Mouse (Mus musculus) lung, postnatal 25 days (tissue): Measurements from ENCODE around the gene Mylip.
A peak's percentile ranks its signal among the peaks of the same experiment; 100 is the strongest.

Source experiments
- DNase-seq: peaks from one replicate; pipeline ENCODE4 v3.0.0; 2022; ENCODE audit warnings: low spot score

Gene Mylip

DNA sequence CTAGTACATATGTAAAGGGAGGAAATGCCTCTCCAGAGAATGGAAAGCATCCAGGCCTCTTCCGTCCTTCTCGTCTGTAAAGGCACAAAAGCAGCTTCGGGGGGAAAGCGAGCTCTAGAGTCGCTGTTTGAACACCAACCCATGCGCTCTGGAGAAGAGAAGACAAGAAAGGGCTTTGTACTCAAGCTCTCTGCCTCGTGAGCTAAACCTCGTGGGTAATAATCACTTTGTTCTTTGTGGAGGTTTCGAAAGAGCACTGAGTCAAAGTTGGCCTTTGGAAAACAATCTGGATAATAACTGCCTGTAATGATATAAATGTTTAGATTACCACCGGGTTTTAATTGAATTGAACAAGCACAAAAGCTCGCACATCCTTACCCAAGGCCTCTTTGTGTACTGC, 39.7 kb downstream of the Mylip start:
- no peak for DNase-seq

DNA sequence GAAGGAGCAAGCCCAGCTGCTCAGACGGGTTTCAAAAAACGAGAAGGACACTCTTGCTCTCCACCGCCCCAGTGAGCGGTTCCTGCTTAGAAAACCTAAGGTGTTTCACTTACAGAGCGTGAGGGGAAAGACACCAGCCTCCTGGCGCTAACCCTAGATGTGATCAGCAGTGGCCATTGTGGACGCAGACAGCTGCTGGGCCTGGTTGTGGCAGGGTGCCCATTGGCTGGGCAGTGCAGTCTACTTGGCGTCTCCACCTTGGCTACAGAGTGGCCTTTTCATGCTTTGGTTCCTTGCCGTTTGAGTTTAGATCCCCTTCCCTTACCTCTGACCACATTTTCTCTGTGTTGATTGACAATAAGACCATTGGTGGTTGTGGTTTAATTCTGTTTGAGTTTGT, 47.6 kb downstream of the Mylip start:
- no peak for DNase-seq

DNA sequence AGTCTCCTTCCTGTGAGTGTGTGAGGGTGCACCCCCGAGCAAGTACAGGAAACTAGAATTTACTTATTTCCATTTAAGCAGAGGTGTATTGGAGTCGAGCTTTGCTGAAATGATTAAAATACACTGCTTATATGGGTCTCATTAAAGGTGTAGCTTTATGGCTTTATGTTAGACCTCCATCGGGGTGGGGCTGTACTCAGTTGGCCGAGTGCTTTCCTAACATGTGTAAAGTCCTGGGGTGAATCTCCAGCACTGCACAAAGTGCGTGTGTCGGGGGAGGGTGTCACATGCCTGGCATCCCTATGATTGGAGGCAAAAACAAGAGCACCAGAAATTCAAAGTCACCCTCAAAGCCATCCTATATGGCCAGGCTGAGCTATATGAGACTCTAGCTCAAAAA, 49.3 kb downstream of the Mylip start:
- DNase-seq, result no peak

DNA sequence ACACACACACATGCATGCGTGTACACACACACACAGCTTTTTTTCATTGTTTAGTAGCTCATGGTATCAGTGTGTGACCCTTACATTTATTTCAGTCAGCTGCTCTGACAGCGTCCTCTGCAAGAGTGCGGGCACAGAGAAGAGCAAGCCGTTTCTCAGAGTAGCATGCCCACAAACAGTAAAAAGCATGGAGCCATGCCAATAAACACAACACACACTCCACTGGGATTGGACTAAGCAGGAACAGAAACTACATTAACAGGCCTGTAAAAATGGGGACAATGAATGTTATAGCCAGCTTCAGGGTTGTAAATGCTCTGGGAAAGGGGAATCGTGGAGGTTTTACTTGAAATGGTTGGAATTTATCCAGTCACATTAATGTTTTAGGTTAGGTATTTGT, 50.7 kb downstream of the Mylip start:
- no peak for DNase-seq

DNA sequence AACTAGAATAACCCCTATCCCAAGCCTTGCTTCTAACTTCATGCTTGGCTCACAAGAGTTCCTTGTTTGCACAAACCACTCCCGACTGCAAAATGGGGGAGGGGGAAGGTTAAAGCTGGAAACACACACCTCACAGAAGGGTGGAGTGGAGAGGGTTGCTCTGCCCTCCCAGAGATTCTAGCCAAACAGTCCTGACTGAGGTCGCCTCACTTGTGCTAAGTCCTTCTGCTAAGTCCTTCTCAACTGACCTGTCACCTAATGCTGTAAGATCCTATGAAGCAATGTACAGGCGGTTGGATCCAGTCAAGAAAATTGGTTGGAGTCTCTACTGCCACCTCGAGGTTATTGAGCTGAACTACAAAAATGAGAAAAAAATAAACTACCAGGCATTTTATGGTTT, 52.9 kb downstream of the Mylip start:
- DNase-seq, result peak; percentile 72

DNA sequence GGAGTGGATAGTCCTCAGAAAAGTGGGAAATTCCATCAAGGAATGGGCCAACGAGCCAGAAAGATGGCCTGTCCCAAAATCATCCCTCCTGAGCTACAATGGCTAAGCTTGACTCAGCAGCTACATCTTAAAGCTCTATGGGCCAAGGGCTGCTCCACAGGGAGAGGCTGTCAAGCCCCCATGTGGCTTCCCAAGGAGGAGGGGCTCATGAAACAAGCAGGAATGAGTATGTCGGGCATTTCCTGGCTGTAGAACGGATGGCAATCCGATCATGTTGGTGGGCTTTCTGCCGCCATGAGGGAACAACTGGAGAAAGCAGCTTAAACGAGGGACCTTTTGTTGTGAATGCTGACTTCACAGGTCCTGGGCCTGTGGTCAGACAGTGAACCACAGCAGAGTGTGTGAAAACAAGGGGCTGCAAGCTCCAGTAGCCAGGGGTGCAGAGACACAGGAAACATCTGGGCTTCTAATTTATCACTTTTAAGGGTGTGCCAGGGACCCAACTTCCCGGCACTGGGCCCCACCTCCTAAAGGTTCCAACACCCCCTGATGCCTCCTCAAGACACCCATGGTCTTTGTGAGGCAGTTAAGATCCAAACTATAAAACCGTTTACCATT, 53.5 kb downstream of the Mylip start:
- DNase-seq, result peak; percentile 43

DNA sequence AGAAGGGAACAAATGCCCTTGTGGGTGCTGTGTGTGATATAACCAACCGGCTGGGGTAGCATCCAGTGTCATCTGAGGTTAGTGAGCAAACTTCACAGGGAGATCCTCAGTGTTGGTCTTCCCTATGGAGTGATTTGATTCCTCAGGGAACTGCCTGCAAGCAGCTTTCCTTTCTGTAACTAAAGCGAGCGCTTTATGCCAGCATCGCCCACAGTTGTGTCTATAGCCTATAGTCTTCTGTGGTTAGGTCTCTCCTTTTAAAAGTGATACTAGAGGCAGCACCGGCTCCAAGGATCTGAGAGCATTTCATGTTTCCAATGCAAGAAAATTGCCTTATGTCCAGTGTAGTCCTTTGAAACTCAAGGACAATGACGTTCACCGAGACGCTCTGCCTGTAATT, 54.7 kb downstream of the Mylip start:
- DNase-seq, result no peak

DNA sequence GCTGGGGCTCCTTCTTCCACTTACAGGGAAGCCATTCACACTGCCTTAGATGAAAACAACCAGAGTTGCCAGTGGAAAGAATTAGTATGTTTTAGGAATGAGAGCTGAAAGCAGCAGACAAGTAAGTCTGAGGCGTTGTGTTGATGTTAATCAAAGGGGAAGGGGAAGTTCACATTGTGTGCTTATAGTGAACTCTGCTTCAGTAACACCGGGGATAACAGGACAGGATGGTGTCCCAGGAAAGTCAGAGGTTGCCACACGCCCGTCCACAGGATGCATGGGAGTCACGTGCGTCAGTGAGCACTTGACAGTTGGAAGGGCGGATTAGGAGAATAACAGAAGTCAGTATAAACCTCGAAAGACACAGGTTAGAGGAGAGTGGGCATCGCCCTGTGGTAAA, 55.1 kb downstream of the Mylip start:
- no peak for DNase-seq

DNA sequence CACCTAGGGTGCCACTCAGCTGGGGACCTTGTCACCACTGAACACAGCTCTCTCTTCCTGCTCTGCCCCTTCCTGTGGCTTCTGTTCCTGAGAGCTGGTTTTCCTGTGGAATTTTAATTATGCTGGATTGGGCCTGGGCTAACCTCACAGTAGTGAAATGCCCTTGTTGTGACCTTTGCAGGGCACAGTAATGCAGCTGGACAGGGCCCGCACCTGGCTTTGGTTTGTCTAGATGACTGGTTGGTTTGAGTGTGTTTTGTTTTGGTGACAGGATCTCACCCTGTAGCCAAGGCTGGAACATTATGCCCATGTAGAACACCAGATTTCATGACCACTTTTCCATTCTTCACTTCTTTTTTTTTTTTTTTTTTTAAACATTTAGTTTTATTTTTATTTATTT, 57.1 kb downstream of the Mylip start:
- no peak for DNase-seq

DNA sequence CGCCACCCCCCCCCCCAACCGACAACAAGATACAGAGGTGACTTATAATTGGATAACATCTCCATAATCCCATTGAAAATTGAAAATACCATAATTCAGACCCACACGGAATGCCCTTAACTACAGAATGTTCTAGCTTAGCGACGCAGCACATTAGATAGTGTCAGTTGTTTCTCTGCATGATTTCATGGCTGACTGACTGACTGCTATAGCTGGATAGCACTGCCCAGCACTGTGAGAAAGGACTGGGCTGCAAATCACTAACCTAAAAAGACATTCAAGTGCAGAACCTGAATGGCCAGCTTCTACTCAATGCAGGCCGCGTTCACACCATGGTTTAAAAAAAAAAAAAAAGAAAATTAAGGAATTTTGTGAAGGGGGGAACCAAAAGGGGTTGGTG, 62.9 kb downstream of the Mylip start:
- no peak for DNase-seq

DNA sequence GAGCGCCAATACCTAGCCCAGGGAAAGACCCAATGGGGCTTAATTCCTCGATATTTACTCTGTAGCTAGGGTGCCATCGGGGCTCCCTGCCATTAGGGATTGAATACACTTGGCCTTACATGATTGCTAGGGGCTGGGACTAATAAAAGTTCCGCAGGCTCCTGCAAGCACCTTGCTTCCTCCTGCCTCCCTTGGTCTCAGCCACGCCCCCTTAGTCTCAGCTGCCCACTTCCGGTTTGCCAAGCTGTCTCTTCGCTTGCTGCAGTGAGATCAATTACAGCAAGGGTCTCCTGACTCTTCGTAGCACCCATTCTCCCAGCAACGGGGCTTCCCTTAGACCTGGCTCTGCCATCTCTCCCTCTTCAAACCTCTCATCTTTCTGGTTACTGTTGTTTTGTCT, 63.5 kb downstream of the Mylip start:
- DNase-seq, result no peak

DNA sequence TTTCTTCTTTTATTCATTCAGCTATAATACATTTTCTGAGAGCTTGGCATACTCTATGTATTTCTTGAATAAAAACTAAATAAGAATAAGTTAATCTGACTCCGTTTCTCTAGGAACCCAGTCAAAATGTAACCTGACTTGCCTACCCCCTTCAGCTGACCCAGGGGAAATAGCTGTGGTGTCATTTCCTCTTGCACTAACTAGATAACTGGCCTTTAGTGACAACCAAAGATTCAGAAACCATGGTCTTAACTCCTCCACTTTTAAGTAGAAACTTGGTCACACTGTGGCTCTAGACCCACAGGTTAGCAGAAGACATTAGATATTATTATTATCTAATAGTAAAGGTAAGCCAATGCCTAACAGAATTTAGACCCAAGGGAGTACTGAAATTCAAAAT, 64.5 kb downstream of the Mylip start:
- no peak for DNase-seq

DNA sequence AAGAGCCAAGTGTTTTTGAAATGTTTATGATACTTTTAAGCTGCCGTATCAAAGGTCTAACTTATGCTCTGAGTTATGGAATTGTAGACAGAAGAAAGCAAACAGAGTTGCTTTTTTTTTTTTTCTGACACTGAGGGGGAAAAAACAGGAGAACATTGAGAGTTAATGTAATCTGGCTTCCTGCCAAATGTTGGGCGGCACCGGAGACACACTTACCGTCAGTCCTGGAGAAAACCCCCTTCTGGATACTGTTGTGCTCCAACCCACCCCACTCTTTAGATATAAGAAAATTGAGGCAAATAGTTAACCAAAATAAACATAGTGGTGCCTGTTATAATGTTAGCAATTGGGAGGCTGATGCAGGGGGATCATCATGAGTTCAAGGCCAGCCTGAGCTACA, 65.1 kb downstream of the Mylip start:
- DNase-seq, result no peak

DNA sequence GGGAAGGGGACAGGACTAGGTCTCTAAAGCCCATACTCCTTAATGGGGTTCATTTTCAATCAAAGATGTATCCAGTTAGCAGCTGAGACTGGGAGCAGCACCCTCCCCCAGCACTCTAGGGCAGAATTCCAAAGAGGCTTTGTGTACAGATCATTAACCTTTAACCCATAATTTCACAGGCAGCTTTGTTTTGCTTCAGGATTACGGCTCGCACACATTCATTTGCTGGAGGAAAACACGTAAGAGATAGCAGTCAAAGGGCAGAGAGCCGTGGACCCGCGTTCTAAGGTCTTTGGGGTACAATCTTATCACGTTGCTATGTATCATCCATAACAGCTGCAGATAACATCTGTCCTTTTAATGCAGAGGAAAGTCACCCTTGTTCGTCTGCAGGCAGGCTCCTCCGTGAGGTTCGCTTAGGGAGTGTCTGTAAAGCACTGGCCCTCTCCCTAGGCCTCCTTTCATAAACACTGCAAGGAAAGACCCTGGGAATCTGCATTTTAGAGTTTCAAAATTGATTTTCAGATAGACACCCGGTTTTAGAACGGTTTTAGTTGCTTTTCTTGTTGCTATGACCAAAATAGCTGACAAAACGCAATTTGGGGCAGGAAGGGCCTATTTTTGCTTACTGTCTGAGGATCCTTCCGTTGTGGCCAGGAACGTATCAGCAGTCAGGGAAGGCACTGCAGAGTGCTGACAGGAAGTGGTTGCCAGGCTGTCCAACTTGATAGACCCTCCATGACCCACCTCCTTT, 65.7 kb downstream of the Mylip start:
- DNase-seq, result no peak

DNA sequence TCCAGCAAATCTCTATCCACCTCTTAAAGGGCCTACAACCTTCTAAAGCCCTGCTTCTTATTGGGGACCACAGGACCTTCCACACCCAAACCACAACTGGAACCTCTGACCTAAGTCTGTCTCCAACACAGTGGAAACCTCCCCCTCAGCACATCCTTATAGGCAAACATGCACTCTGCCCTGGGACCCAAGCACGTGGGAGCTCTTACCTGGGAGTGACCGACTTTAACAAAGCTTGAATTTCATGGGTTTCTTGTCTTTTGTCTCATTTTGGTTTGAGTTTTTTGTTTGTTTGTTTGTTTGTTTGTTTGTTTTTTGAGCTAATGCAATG, 66.3 kb downstream of the Mylip start:
- no peak for DNase-seq

DNA sequence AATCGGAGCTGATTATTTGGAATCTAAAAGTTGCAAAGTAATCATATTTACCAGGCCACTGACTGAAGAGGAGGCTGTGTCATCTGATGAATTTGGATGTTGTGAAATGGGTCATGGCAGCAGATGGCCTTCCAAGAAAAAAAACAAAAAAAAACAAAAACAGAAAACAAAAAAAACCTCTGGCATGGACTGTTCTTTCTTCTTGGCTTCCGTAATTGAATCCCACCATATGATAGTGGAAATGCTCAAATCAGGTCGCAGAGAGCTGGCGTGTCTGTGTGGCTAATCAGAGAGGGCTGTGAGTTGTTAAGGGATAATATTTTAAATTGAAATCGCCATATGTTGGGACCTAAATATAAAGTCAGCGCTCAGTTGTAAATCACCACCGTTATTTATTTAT, 67.9 kb downstream of the Mylip start:
- DNase-seq, result no peak

DNA sequence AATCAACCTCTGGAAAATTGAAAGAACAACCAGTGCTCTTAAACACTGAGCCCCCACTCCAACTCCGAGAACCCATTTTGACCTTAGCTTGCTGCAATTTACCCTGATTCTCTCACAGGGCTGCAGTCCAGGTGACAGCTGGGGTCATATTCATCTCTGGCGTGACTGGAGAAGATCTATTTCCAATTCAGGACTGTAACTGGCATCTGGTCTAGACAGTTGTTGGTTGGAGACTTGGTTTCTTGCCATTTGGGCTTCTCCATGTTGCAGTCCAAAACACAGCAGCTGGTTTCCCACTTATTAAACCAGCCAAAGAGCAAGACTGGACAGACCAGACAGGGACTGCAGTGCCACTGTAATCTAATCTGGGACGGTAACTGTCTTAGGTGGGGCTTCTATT, 70.6 kb downstream of the Mylip start:
- DNase-seq, result no peak

DNA sequence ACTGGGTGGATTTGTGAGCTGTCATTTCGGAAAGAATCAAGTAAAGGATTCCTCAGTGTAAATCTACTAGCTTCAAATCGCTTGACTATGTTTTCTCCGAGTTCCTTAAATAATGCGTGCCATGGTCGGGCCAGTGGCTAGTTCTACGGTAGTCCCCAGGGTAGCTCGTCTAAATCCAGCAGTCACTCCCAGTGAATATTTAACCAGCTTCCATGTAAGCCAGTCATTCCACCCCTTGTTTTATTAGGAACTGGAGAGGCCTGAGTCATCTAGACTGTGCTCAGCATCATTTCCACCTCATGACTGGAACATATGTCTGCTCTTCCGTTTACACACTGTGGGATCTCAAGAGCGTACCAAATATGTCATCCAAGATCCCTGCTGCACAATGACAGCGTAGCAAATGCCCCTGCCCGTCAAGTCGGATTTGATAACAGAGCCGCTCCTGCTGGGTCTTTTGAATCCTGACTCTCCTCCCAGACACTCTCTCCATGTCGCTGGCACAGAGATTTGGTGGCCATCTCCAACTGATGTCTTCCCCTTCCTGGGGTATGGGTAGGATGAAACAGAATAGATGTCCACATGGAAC, 71.9 kb downstream of the Mylip start:
- no peak for DNase-seq
